Mouse (Mus musculus) small intestine, adult 2 months (tissue): Measurements from ENCODE around the gene Aire. TPM values are rescaled to one million over a fixed set of nuclear protein-coding genes. Genes with fewer than 3 reads are reported as not detected.
A peak's percentile ranks its signal among the peaks of the same experiment; 100 is the strongest.
"Not testable (repeated sequence)": the region's sequence is repeated elsewhere in the genome, so short reads cannot be mapped to it uniquely, and the experiment has no call there.

Experiments used
- H3K27ac ChIP-seq: fragments of 200-500 bp; 2 replicates; pipeline ENCODE4 v1.5.1; 2012; ENCODE audit warnings: low read depth, low read length, control low read depth, inconsistent platforms; ENCODE audit not compliant: insufficient read depth
- H3K27me3 ChIP-seq: fragments of 200-500 bp; 2 replicates; pipeline ENCODE4 v1.6.1; 2012; ENCODE audit warnings: mild to moderate bottlenecking, moderate library complexity, low read length, inconsistent platforms; ENCODE audit not compliant: control insufficient read depth, insufficient read depth
- H3K36me3 ChIP-seq: fragments of 200-500 bp; 2 replicates; pipeline ENCODE4 v1.6.1; 2012; ENCODE audit warnings: mild to moderate bottlenecking, low read length, control low read depth, inconsistent platforms; ENCODE audit not compliant: control insufficient read depth, insufficient read depth
- H3K4me1 ChIP-seq: fragments of 200-500 bp; 2 replicates; pipeline ENCODE4 v1.6.1; 2012; ENCODE audit warnings: low read length, inconsistent platforms, mixed read lengths; ENCODE audit not compliant: control insufficient read depth, insufficient read depth, insufficient read length
- H3K4me3 ChIP-seq: fragments of 200-500 bp; 2 replicates; pipeline ENCODE4 v1.5.1; 2012; ENCODE audit warnings: low read depth, mild to moderate bottlenecking, control low read depth, inconsistent platforms, low read length, moderate library complexity
- CTCF ChIP-seq: fragments of 200-500 bp; IDR thresholded peaks from 2 replicates; pipeline ENCODE4 v1.5.1; 2012; ENCODE audit warnings: low read depth, mild to moderate bottlenecking, control low read depth, inconsistent platforms, low read length, moderate library complexity, mixed read lengths; ENCODE audit not compliant: insufficient replicate concordance, insufficient read length; ENCODE audit errors: extremely low read depth
- POLR2A ChIP-seq: fragments of 200-500 bp; IDR thresholded peaks from 2 replicates; pipeline ENCODE4 v1.6.1; 2012; ENCODE audit warnings: low read depth, mild to moderate bottlenecking, control low read depth, inconsistent platforms, low read length, moderate library complexity
- WGBS: fragments of 180-500 bp; shearing (Covaris S2); methylation state at CpG from one replicate; pipeline ENCODE4 v1.1.7; 2018; 5-methylcytosine and 5-hydroxymethylcytosine counted together
- polyA plus RNA-seq: library from polyadenylated mRNA; depleted of rRNA; stranded (reverse); fragments of >200 nt; gene quantifications from 2 replicates; pipeline ENCODE4 v1.2.3, GENCODE M21; 2012

Gene Aire
- polyA plus RNA-seq, 1 experiment = 0.34 TPM

DNA sequence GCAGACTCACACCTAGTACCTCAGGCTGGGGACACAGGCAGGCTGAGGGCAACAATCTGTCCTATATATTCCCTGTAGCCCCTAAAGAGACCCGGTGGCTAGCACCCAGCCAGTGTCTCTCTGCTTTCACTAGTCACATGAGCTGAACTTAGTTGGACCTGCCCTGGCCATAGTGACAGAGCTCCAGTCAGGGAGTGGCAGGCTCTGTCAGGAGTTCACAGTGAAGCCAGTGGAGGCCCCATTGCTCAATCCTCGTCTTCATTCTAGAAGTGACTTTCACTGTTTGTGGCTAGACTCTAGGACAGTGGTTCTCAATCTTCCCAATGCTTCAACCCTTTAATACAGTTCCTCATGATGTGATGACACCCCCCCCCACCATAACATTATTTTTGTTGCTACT, 11.4 kb downstream of the Aire start:
- 40% methylated on average over 2 of the region's 2 CpGs for WGBS
- TF ChIP-seq POLR2A (no peak), CTCF (no peak)
- no peaks in the 10 kb centered on the region for H3K4me1 ChIP-seq
- no peak overlapping the region for H3K4me3 ChIP-seq
- H3K27me3 ChIP-seq = no peaks in the 10 kb centered on the region
- H3K36me3 ChIP-seq = no peaks in the 10 kb centered on the region
- H3K27ac ChIP-seq = no peak overlapping the region

- no peak overlapping the region for H3K27ac ChIP-seq
- H3K4me1 ChIP-seq = no peaks in the 10 kb centered on the region
- no peaks in the 10 kb centered on the region for H3K36me3 ChIP-seq
- no peaks in the 10 kb centered on the region for H3K27me3 ChIP-seq
- TF ChIP-seq POLR2A (no peak), CTCF (no peak)
- WGBS = 96% methylated on average over 1 of the region's 1 CpGs
- H3K4me3 ChIP-seq = no peak overlapping the region
Measured at GRCm38 (mm10) chr10:78029080-78029479, 14.3 kb downstream of the Aire start.

GRCm38 (mm10) chr10:78028129-78028528, 15.3 kb downstream of the Aire start:
- H3K27me3 ChIP-seq = no peaks in the 10 kb centered on the region
- WGBS = 7% methylated on average over 5 of the region's 5 CpGs
- H3K27ac ChIP-seq = no peak overlapping the region
- no peaks in the 10 kb centered on the region for H3K36me3 ChIP-seq
- no peak overlapping the region for H3K4me3 ChIP-seq
- TF ChIP-seq CTCF (peak; percentile 63; the same call in 1 of the 2 replicates), POLR2A (no peak)
- no peaks in the 10 kb centered on the region for H3K4me1 ChIP-seq

DNA sequence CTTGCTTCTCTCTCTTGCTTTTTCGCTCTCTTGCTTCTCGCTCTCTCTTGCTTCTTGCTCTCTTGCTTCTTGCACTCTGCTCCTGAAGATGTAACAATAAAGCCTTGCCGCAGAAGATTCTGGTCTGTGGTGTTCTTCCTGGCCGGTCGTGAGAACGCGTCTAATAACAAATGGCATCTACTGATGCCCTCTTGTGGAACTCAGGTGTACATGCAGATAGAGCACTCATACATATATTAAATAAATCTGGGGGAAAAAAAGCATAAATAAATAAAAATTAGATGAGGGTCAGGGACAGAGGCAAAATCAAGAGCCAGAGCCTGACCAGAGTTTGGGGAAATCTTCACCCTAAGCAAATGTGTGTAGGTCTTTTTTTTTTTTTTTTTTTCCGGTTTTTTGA, 18.0 kb downstream of the Aire start:
- 38% methylated on average over 6 of the region's 8 CpGs for WGBS
- H3K27ac ChIP-seq, H3K27me3 ChIP-seq, H3K36me3 ChIP-seq, H3K4me1 ChIP-seq, H3K4me3 ChIP-seq: not testable (repeated sequence)

DNA sequence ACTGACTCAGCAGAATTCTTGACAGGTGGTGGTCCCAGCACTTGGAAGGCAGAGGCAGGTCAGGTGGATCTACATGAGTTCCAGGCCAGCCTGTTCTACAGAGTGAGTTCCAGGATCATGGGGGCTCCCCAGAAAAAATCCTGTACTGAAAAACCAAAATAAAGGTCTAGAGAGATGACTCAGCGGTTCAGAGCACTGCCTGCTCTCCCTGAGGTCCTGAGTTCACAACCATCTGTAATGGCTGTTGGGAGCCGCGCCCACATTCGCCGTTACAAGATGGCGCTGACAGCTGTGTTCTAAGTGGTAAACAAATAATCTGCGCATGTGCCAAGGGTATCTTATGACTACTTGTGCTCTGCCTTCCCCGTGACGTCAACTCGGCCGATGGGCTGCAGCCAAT, 23.4 kb downstream of the Aire start:
- not testable (repeated sequence) for H3K4me3 ChIP-seq, H3K4me1 ChIP-seq, H3K36me3 ChIP-seq, H3K27me3 ChIP-seq, H3K27ac ChIP-seq
- WGBS = 99% methylated on average over 7 of the region's 11 CpGs

- no peak overlapping the region for H3K4me3 ChIP-seq
- H3K36me3 ChIP-seq = no peaks in the 10 kb centered on the region
- TF ChIP-seq CTCF (no peak), POLR2A (no peak)
- 0 out of 2 replicates have a peak, but pooled peaks cover 3% of the 10 kb centered on the region for H3K4me1 ChIP-seq
- no peaks in the 10 kb centered on the region for H3K27me3 ChIP-seq
- no peak overlapping the region for H3K27ac ChIP-seq
- 81% methylated on average over 4 of the region's 4 CpGs for WGBS
Measured at GRCm38 (mm10) chr10:78019291-78019690, 24.1 kb downstream of the Aire start.

DNA sequence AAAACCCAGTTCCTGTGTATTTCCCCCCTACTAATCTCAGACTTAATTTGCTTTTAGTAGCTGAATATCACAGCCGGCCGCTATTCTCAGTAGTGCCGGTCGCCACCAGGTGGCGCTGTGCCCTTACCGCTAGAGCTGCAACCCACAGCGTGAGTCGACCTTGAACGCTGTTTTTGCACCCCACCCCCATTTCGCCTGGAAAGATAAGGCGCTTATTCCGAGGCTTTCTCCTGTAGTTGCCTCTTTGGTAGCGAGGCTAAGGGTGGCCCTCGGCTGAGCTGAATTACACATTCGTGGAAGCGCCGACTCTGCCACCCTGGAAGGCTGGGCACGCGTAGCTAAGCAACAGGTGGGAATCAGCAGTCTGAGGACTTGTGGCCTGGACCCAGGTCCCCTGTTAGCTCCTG, 24.6 kb downstream of the Aire start:
- Histone ChIP-seq H3K27ac (no peak overlapping the region), H3K36me3 (no peaks in the 10 kb centered on the region), H3K4me3 (peak overlapping the region; percentile 47), H3K4me1 (0 out of 2 replicates have a peak, but pooled peaks cover 3% of the 10 kb centered on the region), H3K27me3 (no peaks in the 10 kb centered on the region)
- TF ChIP-seq POLR2A (peak; percentile 45; the same call in 1 of the 2 replicates), CTCF (peak; percentile 95)
- 13% methylated on average over 19 of the region's 19 CpGs for WGBS

DNA sequence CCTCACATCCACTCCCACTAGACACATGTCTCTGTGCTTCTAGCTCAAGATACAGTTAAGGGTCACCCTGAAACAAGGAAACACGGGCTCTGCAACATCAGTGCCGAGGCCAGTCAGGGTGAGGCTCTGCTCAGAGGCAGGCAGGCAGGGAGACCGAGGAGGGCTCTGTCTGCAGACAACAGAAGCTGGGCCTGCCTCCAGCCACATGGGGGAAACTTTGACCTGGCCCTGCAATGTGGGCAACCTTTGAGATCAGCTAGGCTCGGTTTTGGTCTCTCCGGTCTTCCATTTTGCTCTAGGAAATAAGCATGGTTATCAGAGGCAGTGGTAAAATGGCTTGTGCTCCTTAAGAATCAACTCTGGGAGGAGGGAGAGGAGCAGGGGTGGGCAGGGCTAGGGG, 27.0 kb downstream of the Aire start:
- Histone ChIP-seq H3K27me3 (no peaks in the 10 kb centered on the region), H3K36me3 (no peaks in the 10 kb centered on the region), H3K4me3 (no peak overlapping the region), H3K27ac (no peak overlapping the region), H3K4me1 (0 out of 2 replicates have a peak, but pooled peaks cover 3% of the 10 kb centered on the region)
- TF ChIP-seq CTCF = no peak
- no peak for TF ChIP-seq POLR2A
- 24% methylated on average over 5 of the region's 5 CpGs for WGBS
